Mouse (Mus musculus): Measurements from ENCODE around the gene Scap. TPM values are rescaled to one million over a fixed set of nuclear protein-coding genes. Genes with fewer than 3 reads are reported as not detected.
"Not testable (repeated sequence)": the region's sequence is repeated elsewhere in the genome, so short reads cannot be mapped to it uniquely, and the experiment has no call there.

Scap gene
- polyA plus RNA-seq, 1 experiment from 2014 or later = 26.2 TPM

GRCm38 (mm10) chr9:110384369-110384929 lies 51.4 kb downstream of the Scap start:
- WGBS = 82% methylated on average over 7 of the region's 7 CpGs
- Histone ChIP-seq H3K4me3 (ENCODE audit: low read length) (no peak overlapping the region), H3K4me2 (ENCODE audit: low read depth, low read length) (no peak overlapping the region), H3K27ac (ENCODE audit: low read length) (no peak overlapping the region), H3K9ac (ENCODE audit: low read length) (no peak overlapping the region), H3K9me3 (ENCODE audit: control insufficient read depth, low read length) (no peaks in the 10 kb centered on the region), H3K4me1 (replicated peaks; ENCODE audit: control insufficient read depth, insufficient read depth, low read length) (no peaks in the 10 kb centered on the region; the same call in 1 of the 2 replicates), H3K27me3 (ENCODE audit: control insufficient read depth, insufficient read depth, low read depth, low read length) (no peaks in the 10 kb centered on the region), H3K36me3 (ENCODE audit: control insufficient read depth, insufficient read depth, low read length) (peaks cover 42% of the 10 kb centered on the region)
- ATAC-seq (ENCODE audit: low read depth) = no peak

- H3K9ac ChIP-seq (ENCODE audit: low read length) = no peak overlapping the region
- H3K27ac ChIP-seq (ENCODE audit: low read length) = no peak overlapping the region
- no peak overlapping the region for H3K4me3 ChIP-seq (ENCODE audit: low read length)
- ATAC-seq (ENCODE audit: low read depth) = no peak
- H3K9me3 ChIP-seq (ENCODE audit: control insufficient read depth, low read length) = no peaks in the 10 kb centered on the region
- WGBS = 91% methylated on average over 7 of the region's 7 CpGs
- no peaks in the 10 kb centered on the region for H3K4me1 ChIP-seq (replicated peaks; ENCODE audit: control insufficient read depth, insufficient read depth, low read length)
- no peaks in the 10 kb centered on the region for H3K27me3 ChIP-seq (ENCODE audit: control insufficient read depth, insufficient read depth, low read depth, low read length)
- peaks cover 57% of the 10 kb centered on the region for H3K36me3 ChIP-seq (ENCODE audit: control insufficient read depth, insufficient read depth, low read length)
- H3K4me2 ChIP-seq (ENCODE audit: low read depth, low read length) = no peak overlapping the region
Observed at GRCm38 (mm10) chr9:110388011-110388410, 54.9 kb downstream of the Scap start.

- H3K9ac ChIP-seq (ENCODE audit: low read length) = no peak overlapping the region
- no peak for ATAC-seq (ENCODE audit: low read depth)
- no peaks in the 10 kb centered on the region for H3K9me3 ChIP-seq (ENCODE audit: control insufficient read depth, low read length)
- H3K4me2 ChIP-seq (ENCODE audit: low read depth, low read length) = no peak overlapping the region
- H3K27ac ChIP-seq (ENCODE audit: low read length) = no peak overlapping the region
- 93% methylated on average over 3 of the region's 3 CpGs for WGBS
- no peak overlapping the region for H3K4me3 ChIP-seq (ENCODE audit: low read length)
- peaks cover 47% of the 10 kb centered on the region for H3K36me3 ChIP-seq (ENCODE audit: control insufficient read depth, insufficient read depth, low read length)
- H3K4me1 ChIP-seq (replicated peaks; ENCODE audit: control insufficient read depth, insufficient read depth, low read length) = no peaks in the 10 kb centered on the region
- no peaks in the 10 kb centered on the region for H3K27me3 ChIP-seq (ENCODE audit: control insufficient read depth, insufficient read depth, low read depth, low read length)
Observed at GRCm38 (mm10) chr9:110390843-110391242, 57.8 kb downstream of the Scap start.

- no peak for ATAC-seq (ENCODE audit: low read depth)
- Histone ChIP-seq H3K27ac (ENCODE audit: low read length) (no peak overlapping the region), H3K27me3 (ENCODE audit: control insufficient read depth, insufficient read depth, low read depth, low read length) (no peaks in the 10 kb centered on the region), H3K4me2 (ENCODE audit: low read depth, low read length) (no peak overlapping the region), H3K9ac (ENCODE audit: low read length) (no peak overlapping the region), H3K9me3 (ENCODE audit: control insufficient read depth, low read length) (no peaks in the 10 kb centered on the region), H3K36me3 (ENCODE audit: control insufficient read depth, insufficient read depth, low read length) (peaks cover 31% of the 10 kb centered on the region), H3K4me1 (replicated peaks; ENCODE audit: control insufficient read depth, insufficient read depth, low read length) (no peaks in the 10 kb centered on the region), H3K4me3 (ENCODE audit: low read length) (no peak overlapping the region)
- 87% methylated on average over 4 of the region's 4 CpGs for WGBS
Observed at GRCm38 (mm10) chr9:110393295-110393694, 60.2 kb downstream of the Scap start.

GRCm38 (mm10) chr9:110400650-110401049 lies 67.6 kb downstream of the Scap start:
- Histone ChIP-seq H3K27ac (ENCODE audit: low read length) (no peak overlapping the region), H3K9ac (ENCODE audit: low read length) (no peak overlapping the region), H3K9me3 (ENCODE audit: control insufficient read depth, low read length) (no peaks in the 10 kb centered on the region), H3K4me1 (replicated peaks; ENCODE audit: control insufficient read depth, insufficient read depth, low read length) (no peaks in the 10 kb centered on the region), H3K4me2 (ENCODE audit: low read depth, low read length) (no peak overlapping the region), H3K4me3 (ENCODE audit: low read length) (no peak overlapping the region), H3K36me3 (ENCODE audit: control insufficient read depth, insufficient read depth, low read length) (peaks cover 3% of the 10 kb centered on the region; the same call in 1 of the 2 replicates), H3K27me3 (ENCODE audit: control insufficient read depth, insufficient read depth, low read depth, low read length) (no peaks in the 10 kb centered on the region)
- ATAC-seq (ENCODE audit: low read depth) = peak; percentile 34; the same call in 1 of the 2 replicates
- WGBS = 66% methylated on average over 5 of the region's 5 CpGs

GRCm38 (mm10) chr9:110402731-110403130 lies 69.6 kb downstream of the Scap start:
- no peaks in the 10 kb centered on the region for H3K36me3 ChIP-seq (ENCODE audit: control insufficient read depth, insufficient read depth, low read length)
- ATAC-seq (ENCODE audit: low read depth) = no peak
- H3K9me3 ChIP-seq (ENCODE audit: control insufficient read depth, low read length) = no peaks in the 10 kb centered on the region
- H3K9ac ChIP-seq (ENCODE audit: low read length) = no peak overlapping the region
- H3K4me3 ChIP-seq (ENCODE audit: low read length) = no peak overlapping the region
- no peaks in the 10 kb centered on the region for H3K27me3 ChIP-seq (ENCODE audit: control insufficient read depth, insufficient read depth, low read depth, low read length)
- H3K4me1 ChIP-seq (replicated peaks; ENCODE audit: control insufficient read depth, insufficient read depth, low read length) = peaks cover 7% of the 10 kb centered on the region
- H3K4me2 ChIP-seq (ENCODE audit: low read depth, low read length) = no peak overlapping the region
- no peak overlapping the region for H3K27ac ChIP-seq (ENCODE audit: low read length)
- 94% methylated on average over 2 of the region's 2 CpGs for WGBS

- H3K9ac ChIP-seq (ENCODE audit: low read length); ATAC-seq (ENCODE audit: low read depth); H3K36me3 ChIP-seq (ENCODE audit: control insufficient read depth, insufficient read depth, low read length); H3K4me1 ChIP-seq (replicated peaks; ENCODE audit: control insufficient read depth, insufficient read depth, low read length); H3K4me3 ChIP-seq (ENCODE audit: low read length); H3K27ac ChIP-seq (ENCODE audit: low read length); H3K9me3 ChIP-seq (ENCODE audit: control insufficient read depth, low read length); H3K27me3 ChIP-seq (ENCODE audit: control insufficient read depth, insufficient read depth, low read depth, low read length); H3K4me2 ChIP-seq (ENCODE audit: low read depth, low read length): not testable (repeated sequence)
- 76% methylated on average over 4 of the region's 4 CpGs for WGBS
Observed at GRCm38 (mm10) chr9:110403240-110403639, 70.2 kb downstream of the Scap start.

GRCm38 (mm10) chr9:110407311-110408098 lies 74.4 kb downstream of the Scap start:
- H3K9me3 ChIP-seq (ENCODE audit: control insufficient read depth, low read length) = no peaks in the 10 kb centered on the region
- H3K4me1 ChIP-seq (replicated peaks; ENCODE audit: control insufficient read depth, insufficient read depth, low read length) = peaks cover 12% of the 10 kb centered on the region
- H3K27ac ChIP-seq (ENCODE audit: low read length) = peak overlapping the region; percentile 66
- ATAC-seq (ENCODE audit: low read depth) = peak; percentile 56
- H3K9ac ChIP-seq (ENCODE audit: low read length) = peak overlapping the region; percentile 96
- H3K27me3 ChIP-seq (ENCODE audit: control insufficient read depth, insufficient read depth, low read depth, low read length) = no peaks in the 10 kb centered on the region
- H3K36me3 ChIP-seq (ENCODE audit: control insufficient read depth, insufficient read depth, low read length) = no peaks in the 10 kb centered on the region
- WGBS = 2% methylated on average over 41 of the region's 41 CpGs
- peak overlapping the region; percentile 98 for H3K4me3 ChIP-seq (ENCODE audit: low read length)
- H3K4me2 ChIP-seq (ENCODE audit: low read depth, low read length) = peak overlapping the region; percentile 92

GRCm38 (mm10) chr9:110408099-110408773 lies 75.1 kb downstream of the Scap start, which contains the start of gene Ptpn23:
Ptpn23 (minus strand) TSS chr9:110408213.
- WGBS = under 1% methylated on average over 39 of the region's 39 CpGs
- peak within 1 kb of the TSS; percentile 96 for H3K9ac ChIP-seq (ENCODE audit: low read length)
- H3K4me1 ChIP-seq (replicated peaks; ENCODE audit: control insufficient read depth, insufficient read depth, low read length) = peaks cover 18% of the 10 kb centered on the region
- H3K9me3 ChIP-seq (ENCODE audit: control insufficient read depth, low read length) = no peaks in the 10 kb centered on the region
- peak; percentile 96 for ATAC-seq (ENCODE audit: low read depth)
- peak within 1 kb of the TSS; percentile 96 for H3K4me2 ChIP-seq (ENCODE audit: low read depth, low read length)
- no peaks in the 10 kb centered on the region for H3K36me3 ChIP-seq (ENCODE audit: control insufficient read depth, insufficient read depth, low read length)
- H3K27ac ChIP-seq (ENCODE audit: low read length) = peak within 1 kb of the TSS; percentile 88
- peak within 1 kb of the TSS; percentile 98 for H3K4me3 ChIP-seq (ENCODE audit: low read length)
- H3K27me3 ChIP-seq (ENCODE audit: control insufficient read depth, insufficient read depth, low read depth, low read length) = no peaks in the 10 kb centered on the region
